Mouse (Mus musculus) layer of hippocampus, postnatal 36 days (tissue): ENCODE measurements around the gene Atp1b2. TPM values are rescaled to one million over a fixed set of nuclear protein-coding genes. Genes with fewer than 3 reads are reported as not detected.

Experiments used
- microRNA-seq, 2 experiments: library from miRNA; unstranded; fragments of <30 nt; microRNA quantifications; one replicate each; pipeline ENCODE4 v1.2.0; 2021
- total RNA-seq, 2 experiments: library from RNA; stranded (reverse); gene quantifications; 2 replicates each; pipeline ENCODE4 v1.2.3; 2021

Gene Atp1b2
- total RNA-seq, 2 experiments from 2014 or later, result 400 to 418 TPM

Small RNAs within 50 kb of the gene (microRNA-seq; reads per million reads assigned to microRNA genes)
- 0 reads per million in 2 experiments for gene Mir467f

Other genes starting within 250 kb of the Atp1b2 start
- gene Chd3, start 236.5 kb downstream of the Atp1b2 start, total RNA-seq, result 100 to 1,000 TPM; 537 to 553 TPM
- 100 to 1,000 TPM; 117 to 118 TPM for gene Naa38, start 210.5 kb downstream of the Atp1b2 start, total RNA-seq
- gene Cyb5d1, start 210.3 kb downstream of the Atp1b2 start, total RNA-seq, result 10 to 100 TPM; 44.6 to 48.6 TPM
- gene Tmem88, start 207.7 kb downstream of the Atp1b2 start, total RNA-seq, result 1 to 10 TPM; 1.8 to 2.6 TPM
- gene Kdm6b, start 192.3 kb downstream of the Atp1b2 start, total RNA-seq, result 10 to 100 TPM; 32.0 to 41.6 TPM
- gene Dnah2, start 56.8 kb downstream of the Atp1b2 start, total RNA-seq, result 1 to 10 TPM; 5.4 to 5.9 TPM
- gene Efnb3, start 45.7 kb downstream of the Atp1b2 start, total RNA-seq, result 100 to 1,000 TPM; 120 to 121 TPM
- gene Wrap53, start 25.7 kb downstream of the Atp1b2 start, total RNA-seq, result 10 to 100 TPM; 11.8 to 14.3 TPM
- 10 to 100 TPM; 25.4 to 27.4 TPM for gene Trp53, start 25.6 kb downstream of the Atp1b2 start, total RNA-seq
- gene Shbg, start 12.0 kb upstream of the Atp1b2 start, total RNA-seq, result not detected
- gene Sat2, start 16.1 kb upstream of the Atp1b2 start, total RNA-seq, result 10 to 100 TPM; 11.7 to 13.7 TPM
- 100 to 1,000 TPM; 147 to 153 TPM for gene Fxr2, start 27.0 kb upstream of the Atp1b2 start, total RNA-seq
- not detected for gene Sox15, start 49.4 kb upstream of the Atp1b2 start, total RNA-seq
- gene Mpdu1, start 56.7 kb upstream of the Atp1b2 start, total RNA-seq, result 10 to 100 TPM; 55.0 to 58.8 TPM
- gene Cd68, start 60.2 kb upstream of the Atp1b2 start, total RNA-seq, result 10 to 100 TPM; 11.9 to 13.5 TPM
- gene Eif4a1, start 66.5 kb upstream of the Atp1b2 start, total RNA-seq, result 100 to 1,000 TPM; 352 to 354 TPM
- 100 to 1,000 TPM; 101 to 122 TPM for gene Senp3, start 76.1 kb upstream of the Atp1b2 start, total RNA-seq
- gene Tnfsf13, start 79.8 kb upstream of the Atp1b2 start, total RNA-seq, result 1 to 10 TPM; 2.1 to 3.1 TPM
- gene Tnfsf12, start 89.9 kb upstream of the Atp1b2 start, total RNA-seq, result 1 to 10 TPM; 8.2 to 8.8 TPM
- gene Tnfsfm13, start 90.2 kb upstream of the Atp1b2 start, total RNA-seq, result 1 to 10 TPM in 1 of 2 experiments, under 1 TPM in 1; 0.90 to 1.2 TPM
- 10 to 100 TPM; 61.2 to 61.3 TPM for gene Polr2a, start 152.7 kb upstream of the Atp1b2 start, total RNA-seq
- not detected for gene Slc35g3, start 156.0 kb upstream of the Atp1b2 start, total RNA-seq
- gene Zbtb4, start 160.0 kb upstream of the Atp1b2 start, total RNA-seq, result 100 to 1,000 TPM; 116 to 126 TPM
- gene Chrnb1, start 190.0 kb upstream of the Atp1b2 start, total RNA-seq, result 1 to 10 TPM in 1 of 2 experiments, under 1 TPM in 1; 0.72 to 1.3 TPM
- gene Fgf11, start 195.9 kb upstream of the Atp1b2 start, total RNA-seq, result 10 to 100 TPM; 29.2 to 31.6 TPM
- gene Tmem102, start 199.7 kb upstream of the Atp1b2 start, total RNA-seq, result under 1 TPM in 1 of 2 experiments, not detected in 1; 0.17 TPM
- gene Gm39566, start 209.4 kb upstream of the Atp1b2 start, total RNA-seq, result not detected
- not detected for gene Spem2, start 212.5 kb upstream of the Atp1b2 start, total RNA-seq
- gene Spem1, start 216.2 kb upstream of the Atp1b2 start, total RNA-seq, result under 1 TPM; 0.57 to 0.63 TPM
- 100 to 1,000 TPM; 192 to 206 TPM for gene Nlgn2, start 231.8 kb upstream of the Atp1b2 start, total RNA-seq
- 100 to 1,000 TPM; 109 to 128 TPM for gene Tmem256, start 232.6 kb upstream of the Atp1b2 start, total RNA-seq
- 10 to 100 TPM; 16.3 to 16.6 TPM for gene Plscr3, start 240.4 kb upstream of the Atp1b2 start, total RNA-seq